Mouse (Mus musculus) stomach, embryonic 14.5 days (tissue): ENCODE measurements at regions not wholly inside any gene's neighbourhood (a gene's known extent, or its start where the extent isn't known, plus 50 kb on each side); places are given as distances from the start of the nearest gene placed in this dataset.

Experiments
- ATAC-seq: fragments of 200-750 bp; cut with Nextera tagmentation; 2 replicates; pipeline ENCODE4 v1.8.0; 2017; ENCODE audit warnings: low read depth, moderate TSS enrichment; ENCODE audit not compliant: insufficient number of reproducible peaks, insufficient read depth, low FRiP score
- H3K27ac ChIP-seq: fragments of 300-500 bp; sonication (generic); 2 replicates; pipeline ENCODE4 v1.5.1; 2014; ENCODE audit warnings: mild to moderate bottlenecking, low read length, moderate library complexity, mixed read lengths
- H3K27me3 ChIP-seq: fragments of 300-500 bp; sonication (generic); 2 replicates; pipeline ENCODE4 v1.6.1; 2014; ENCODE audit warnings: low read length, control low read depth, mixed read lengths; ENCODE audit not compliant: control insufficient read depth, insufficient read depth
- H3K36me3 ChIP-seq: fragments of 300-500 bp; sonication (generic); 2 replicates; pipeline ENCODE4 v1.6.1; 2014; ENCODE audit warnings: mild to moderate bottlenecking, control low read depth, low read length, moderate library complexity, mixed read lengths; ENCODE audit not compliant: control insufficient read depth, insufficient read depth
- H3K4me1 ChIP-seq: fragments of 300-500 bp; sonication (generic); 2 replicates; pipeline ENCODE4 v1.6.1; 2014; ENCODE audit warnings: low read length, control low read depth, mixed read lengths; ENCODE audit not compliant: control insufficient read depth, insufficient read depth
- H3K4me2 ChIP-seq: fragments of 300-500 bp; sonication (generic); replicated peaks from 2 replicates; pipeline ENCODE4 v1.6.1; 2014; ENCODE audit warnings: low read depth, low read length, control low read depth
- H3K4me3 ChIP-seq: fragments of 300-500 bp; sonication (generic); 2 replicates; pipeline ENCODE4 v1.5.1; 2014; ENCODE audit warnings: low read depth, low read length, control low read depth
- H3K9ac ChIP-seq: fragments of 300-500 bp; sonication (generic); replicated peaks from 2 replicates; pipeline ENCODE4 v1.6.1; 2014; ENCODE audit warnings: low read depth, mild to moderate bottlenecking, control low read depth, low read length, moderate library complexity, mixed read lengths
- H3K9me3 ChIP-seq: fragments of 300-500 bp; sonication (generic); 2 replicates; pipeline ENCODE4 v1.6.1; 2016; ENCODE audit warnings: low read depth, low read length, control low read depth; ENCODE audit not compliant: control insufficient read depth
- WGBS: fragments of 180-500 bp; shearing (Covaris S2); extraction: QIAGEN DNeasy Blood & Tissue Kit; methylation state at CpG from one replicate; pipeline ENCODE4 v1.1.7; 2014; 5-methylcytosine and 5-hydroxymethylcytosine counted together

GRCm38 (mm10) chr5:83780419-83780818, 425.4 kb upstream of the Tecrl start:
- Histone ChIP-seq H3K36me3 (no peaks in the 10 kb centered on the region), H3K4me3 (no peak overlapping the region), H3K27me3 (no peaks in the 10 kb centered on the region), H3K9me3 (no peaks in the 10 kb centered on the region), H3K4me1 (no peaks in the 10 kb centered on the region), H3K4me2 (no peak overlapping the region), H3K9ac (no peak overlapping the region), H3K27ac (no peak overlapping the region)
- 42% methylated on average over 1 of the region's 1 CpGs for WGBS
- no peak for ATAC-seq

GRCm38 (mm10) chr5:83778310-83778972, 423.4 kb upstream of the Tecrl start:
- Histone ChIP-seq H3K27ac (no peak overlapping the region), H3K36me3 (no peaks in the 10 kb centered on the region), H3K9me3 (no peaks in the 10 kb centered on the region), H3K4me3 (no peak overlapping the region), H3K4me1 (no peaks in the 10 kb centered on the region), H3K9ac (no peak overlapping the region), H3K4me2 (no peak overlapping the region), H3K27me3 (no peaks in the 10 kb centered on the region)
- no peak for ATAC-seq
- 33% methylated on average over 3 of the region's 3 CpGs for WGBS

- H3K9ac ChIP-seq: no peak overlapping the region
- no peak overlapping the region for H3K4me2 ChIP-seq
- WGBS: 77% methylated on average over 3 of the region's 3 CpGs
- no peaks in the 10 kb centered on the region for H3K4me1 ChIP-seq
- H3K27ac ChIP-seq: no peak overlapping the region
- H3K4me3 ChIP-seq: no peak overlapping the region
- ATAC-seq: no peak
- H3K36me3 ChIP-seq: no peaks in the 10 kb centered on the region
- H3K27me3 ChIP-seq: no peaks in the 10 kb centered on the region
- H3K9me3 ChIP-seq: no peaks in the 10 kb centered on the region
Measured at GRCm38 (mm10) chr5:83741913-83742312, 386.9 kb upstream of the Tecrl start.

- 75% methylated on average over 1 of the region's 1 CpGs for WGBS
- H3K9me3 ChIP-seq: no peaks in the 10 kb centered on the region
- ATAC-seq: no peak
Measured at GRCm38 (mm10) chr5:83695383-83695782, 340.4 kb upstream of the Tecrl start.

GRCm38 (mm10) chr5:83692286-83692685, 337.3 kb upstream of the Tecrl start:
- no peaks in the 10 kb centered on the region for H3K9me3 ChIP-seq
- no peak overlapping the region for H3K9ac ChIP-seq
- no peaks in the 10 kb centered on the region for H3K27me3 ChIP-seq
- ATAC-seq: no peak
- H3K4me2 ChIP-seq: no peak overlapping the region
- H3K36me3 ChIP-seq: no peaks in the 10 kb centered on the region
- no peaks in the 10 kb centered on the region for H3K4me1 ChIP-seq
- no peak overlapping the region for H3K27ac ChIP-seq
- no peak overlapping the region for H3K4me3 ChIP-seq

More at GRCm38 (mm10) chr5:83695383-83695782, 340.4 kb upstream of the Tecrl start:
- no peak overlapping the region for H3K27ac ChIP-seq
- no peak overlapping the region for H3K4me3 ChIP-seq
- no peaks in the 10 kb centered on the region for H3K4me1 ChIP-seq
- no peak overlapping the region for H3K9ac ChIP-seq
- no peaks in the 10 kb centered on the region for H3K27me3 ChIP-seq
- no peaks in the 10 kb centered on the region for H3K36me3 ChIP-seq
- no peak overlapping the region for H3K4me2 ChIP-seq

- H3K9ac ChIP-seq: no peak overlapping the region
- no peaks in the 10 kb centered on the region for H3K4me1 ChIP-seq
- no peak for ATAC-seq
- H3K4me2 ChIP-seq: no peak overlapping the region
- no peaks in the 10 kb centered on the region for H3K36me3 ChIP-seq
- 83% methylated on average over 6 of the region's 6 CpGs for WGBS
- H3K27ac ChIP-seq: no peak overlapping the region
- H3K9me3 ChIP-seq: no peaks in the 10 kb centered on the region
- H3K27me3 ChIP-seq: no peaks in the 10 kb centered on the region
- H3K4me3 ChIP-seq: no peak overlapping the region
Measured at GRCm38 (mm10) chr5:83678373-83678772, 323.4 kb upstream of the Tecrl start.

- H3K4me1 ChIP-seq: no peaks in the 10 kb centered on the region
- WGBS: 73% methylated on average over 2 of the region's 2 CpGs
- no peak for ATAC-seq
Measured at GRCm38 (mm10) chr5:83659091-83659490, 304.1 kb upstream of the Tecrl start.

GRCm38 (mm10) chr5:83651329-83651728, 296.3 kb upstream of the Tecrl start:
- H3K4me1 ChIP-seq: no peaks in the 10 kb centered on the region
- no peak overlapping the region for H3K4me2 ChIP-seq
- ATAC-seq: no peak
- H3K4me3 ChIP-seq: no peak overlapping the region
- WGBS: 54% methylated on average over 2 of the region's 2 CpGs
- H3K27me3 ChIP-seq: no peaks in the 10 kb centered on the region
- no peak overlapping the region for H3K27ac ChIP-seq
- no peak overlapping the region for H3K9ac ChIP-seq
- H3K9me3 ChIP-seq: no peaks in the 10 kb centered on the region
- H3K36me3 ChIP-seq: no peaks in the 10 kb centered on the region

More at GRCm38 (mm10) chr5:83659091-83659490, 304.1 kb upstream of the Tecrl start:
- Histone ChIP-seq H3K4me3 (no peak overlapping the region), H3K36me3 (no peaks in the 10 kb centered on the region), H3K9me3 (no peaks in the 10 kb centered on the region), H3K27ac (no peak overlapping the region), H3K9ac (no peak overlapping the region), H3K4me2 (no peak overlapping the region), H3K27me3 (no peaks in the 10 kb centered on the region)
